Mouse (Mus musculus) spleen, postnatal 4 days (tissue): ENCODE measurements around the gene Dck.
"Not testable (repeated sequence)": the region's sequence is repeated elsewhere in the genome, so short reads cannot be mapped to it uniquely, and the experiment has no call there.

Experiments used
- DNase-seq, 2 experiments: peaks; one replicate each; pipeline ENCODE4 v3.0.0; 2022; ENCODE audit warnings: low spot score in 2 of 2

Dck gene

DNA sequence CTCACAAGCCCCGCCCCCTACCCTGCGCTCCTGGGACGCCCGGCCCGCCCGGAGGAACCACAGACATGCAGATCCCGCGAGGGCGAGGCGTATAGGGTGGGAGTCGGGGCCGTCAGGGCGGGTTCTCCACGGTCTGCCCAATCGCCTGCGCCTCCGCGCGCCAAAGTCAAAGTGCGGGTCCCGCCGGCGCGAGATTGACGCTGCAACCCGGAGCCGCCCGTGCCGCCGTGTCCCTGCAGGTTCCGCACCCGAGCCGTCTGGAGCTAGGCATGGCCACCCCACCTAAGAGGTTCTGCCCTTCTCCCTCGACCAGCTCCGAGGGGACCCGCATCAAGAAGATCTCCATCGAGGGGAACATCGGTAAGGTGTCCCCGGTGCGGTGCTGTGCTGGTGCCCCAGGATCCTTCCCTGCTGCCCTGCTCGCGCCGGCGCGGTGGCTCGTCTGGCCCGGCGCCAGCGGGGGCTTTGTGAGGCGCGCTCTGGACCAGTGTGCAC is at the start of gene Dck:
Gene Dck (plus strand): TSS at position 10 of the 495 bp plus-strand sequence.
- DNase-seq, result peak; percentile 100

DNA sequence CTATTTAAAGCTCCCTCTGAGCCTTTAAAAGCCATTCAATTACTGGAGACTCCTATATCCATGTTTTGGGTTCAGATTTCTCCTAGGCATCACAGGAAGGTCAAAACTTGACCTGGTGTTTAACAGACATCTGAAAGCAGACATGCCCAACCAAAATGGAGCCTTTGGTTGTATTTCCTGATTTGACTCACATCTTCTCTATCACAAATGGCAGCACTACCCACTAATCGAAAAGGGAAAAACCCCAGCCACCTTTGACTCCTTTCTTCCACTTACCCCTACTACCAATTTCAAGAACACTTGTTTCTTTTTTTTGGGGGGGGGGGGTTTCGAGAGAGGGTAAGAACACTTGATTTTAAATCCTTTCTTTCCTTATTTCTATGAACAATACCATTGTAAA is 47.8 kb upstream of the Dck start:
- no peak for DNase-seq

- peak; percentile 97 to 99 for DNase-seq
Observed at GRCm38 (mm10) chr5:88720116-88721002, 44.4 kb upstream of the Dck start, which contains the start of gene Mob1b. Gene Mob1b (plus strand): TSS chr5:88720855.

DNA sequence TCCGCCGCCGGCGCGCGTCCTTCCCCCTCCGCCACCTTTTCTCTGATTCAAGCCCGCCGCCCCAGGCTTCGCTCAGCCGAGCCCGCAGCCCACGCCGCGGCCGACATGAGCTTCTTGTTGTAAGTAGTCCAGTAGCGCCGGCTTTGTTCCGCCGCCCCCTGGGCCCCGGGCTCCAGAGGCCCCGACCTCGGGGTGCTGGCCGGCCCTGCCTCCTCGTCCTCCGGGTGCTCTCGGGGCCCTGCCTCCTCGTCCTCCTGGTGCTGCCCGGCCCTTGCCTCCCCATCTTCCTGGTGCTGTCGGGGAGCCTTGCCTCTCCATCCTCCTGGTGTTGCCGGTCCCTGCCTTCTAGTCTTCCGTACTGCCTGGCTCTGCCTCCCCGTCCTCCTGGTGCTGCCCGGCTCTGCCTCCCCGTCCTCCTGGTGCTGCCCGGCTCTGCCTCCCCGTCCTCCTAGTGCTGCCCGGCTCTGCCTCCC is 43.8 kb upstream of the Dck start:
- DNase-seq, result no peak

DNA sequence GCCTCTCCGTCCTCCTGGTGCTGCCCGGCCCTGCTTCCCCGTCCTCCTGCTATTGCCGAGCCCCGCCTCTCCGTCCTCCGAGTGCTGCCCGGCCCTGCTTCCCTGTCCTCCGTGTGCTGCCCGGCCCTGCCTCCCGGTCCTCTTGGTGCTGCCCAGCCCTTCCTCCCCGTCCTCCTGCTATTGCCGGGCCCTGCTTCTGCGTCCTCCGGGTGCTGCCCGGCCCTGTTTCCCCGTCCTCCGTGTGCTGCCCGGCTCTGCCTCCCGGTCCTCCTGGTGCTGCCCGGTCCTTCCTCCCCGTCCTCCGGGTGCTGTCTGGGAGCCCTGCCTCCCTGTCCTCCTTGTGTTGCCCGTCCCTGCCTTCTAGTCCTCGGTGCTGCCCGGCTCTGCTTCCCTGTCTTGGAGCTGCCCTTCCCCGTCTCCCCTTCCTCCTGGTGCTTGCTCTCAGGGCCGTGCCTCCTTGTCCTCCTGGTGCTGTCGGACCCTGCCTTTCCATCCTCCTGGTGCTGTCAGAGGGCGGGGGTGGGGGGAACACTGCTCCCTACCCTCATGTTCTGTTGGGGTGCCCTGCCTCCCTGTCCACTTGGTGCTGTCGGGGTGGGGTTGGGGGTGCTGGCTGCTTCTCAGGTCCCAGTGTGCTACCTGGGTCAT is 43.1 kb upstream of the Dck start:
- DNase-seq, result peak; percentile 48 to 76

DNA sequence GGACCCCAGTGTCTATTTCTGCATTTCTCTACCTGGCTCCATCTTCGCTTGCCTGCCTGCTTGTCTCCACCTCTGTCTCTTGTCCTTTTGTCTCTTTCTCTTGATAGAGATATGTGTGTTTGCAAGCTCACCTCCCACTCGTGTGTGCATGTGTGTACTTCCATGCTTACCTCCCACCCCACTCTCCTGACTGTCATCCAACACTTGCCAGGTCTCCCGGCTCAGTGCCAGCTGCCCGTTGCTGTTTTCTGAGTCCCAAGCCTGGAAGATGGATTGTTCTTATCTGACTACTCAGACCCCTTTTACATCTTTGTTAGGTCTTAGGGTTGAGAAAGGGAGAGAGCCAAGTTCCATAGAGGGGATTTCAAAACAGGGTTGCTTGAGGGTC is 42.6 kb upstream of the Dck start:
- peak in 1 of 2 experiments; percentile 62 for DNase-seq

DNA sequence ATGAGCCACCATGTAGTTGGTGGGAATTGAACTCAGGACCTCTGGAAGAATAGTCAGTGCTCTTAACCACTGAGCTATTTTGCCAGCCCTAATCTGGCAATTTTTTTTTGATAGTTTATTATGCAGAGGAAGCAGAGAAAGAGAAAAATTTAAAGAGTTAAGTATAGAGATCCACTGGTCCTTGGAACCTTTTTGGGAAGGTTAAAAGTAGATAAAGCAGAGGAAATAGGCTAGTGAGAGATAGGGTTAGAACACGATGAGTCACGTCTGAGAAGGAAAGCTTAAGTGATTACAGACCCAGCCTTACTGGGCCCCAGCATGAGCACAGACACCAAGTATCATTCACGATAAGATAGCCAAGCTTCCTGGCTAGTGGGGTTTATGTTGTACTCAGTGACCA is 40.8 kb upstream of the Dck start:
- DNase-seq, result no peak

- DNase-seq, result no peak
Observed at GRCm38 (mm10) chr5:88727593-88728144, 37.1 kb upstream of the Dck start.

DNA sequence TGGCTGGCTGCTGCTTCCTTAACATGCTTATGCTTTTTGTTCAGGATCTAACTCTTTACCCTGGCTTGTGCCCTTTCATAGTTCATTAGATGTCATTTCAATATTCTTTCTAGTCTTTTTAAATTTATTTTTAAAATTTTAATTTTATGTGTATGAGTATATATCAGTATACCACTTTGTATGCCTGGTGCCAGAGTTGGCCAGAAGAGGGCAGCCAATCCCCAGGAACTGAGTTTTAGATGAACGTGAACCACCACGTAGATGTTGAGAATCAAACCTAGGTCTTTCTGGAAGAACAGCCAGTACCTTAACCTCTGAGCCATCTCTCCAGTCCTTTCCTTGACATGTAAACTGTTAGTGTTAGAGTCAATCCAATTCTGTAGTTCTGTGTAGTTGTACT is 30.0 kb upstream of the Dck start:
- DNase-seq, result peak; percentile 50 to 79

DNA sequence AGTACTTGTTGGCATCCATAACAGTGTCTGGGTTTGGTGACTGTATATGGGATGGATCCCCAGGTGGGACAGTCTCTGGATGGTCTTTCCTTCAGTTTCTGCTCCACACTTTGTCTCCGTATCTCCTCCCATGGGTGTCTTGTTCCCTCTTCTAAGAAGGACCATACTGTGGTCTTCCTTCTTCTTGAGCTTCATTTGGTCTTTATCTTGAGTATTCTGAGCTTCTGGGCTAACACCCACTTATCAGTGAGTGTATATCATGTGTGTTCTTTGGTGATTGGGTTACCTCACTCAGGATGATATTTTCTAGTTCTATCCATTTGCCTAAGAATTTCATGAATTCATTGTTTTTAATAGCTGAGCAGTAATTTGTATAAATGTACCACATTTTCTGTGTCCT is 23.7 kb upstream of the Dck start:
- DNase-seq, result not testable (repeated sequence)

DNA sequence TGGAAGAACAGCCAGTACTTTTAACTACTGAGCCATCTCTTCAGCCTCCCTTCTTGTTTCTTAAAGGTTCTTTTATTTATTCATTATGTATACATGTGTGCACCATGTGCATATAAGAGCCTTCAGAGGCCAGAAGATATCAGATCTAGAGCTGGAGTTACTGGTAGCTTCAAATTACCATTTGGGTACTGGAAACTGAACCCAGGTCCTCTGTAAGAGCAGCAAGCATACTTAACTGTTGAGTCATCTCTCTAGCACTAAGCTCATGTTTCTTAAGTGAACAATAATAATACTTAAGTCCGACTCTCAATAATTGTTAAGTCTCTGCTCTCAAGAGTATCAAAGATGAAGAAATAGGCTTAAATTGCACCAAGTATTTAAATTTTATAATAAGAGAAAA is 17.0 kb upstream of the Dck start:
- no peak for DNase-seq

DNA sequence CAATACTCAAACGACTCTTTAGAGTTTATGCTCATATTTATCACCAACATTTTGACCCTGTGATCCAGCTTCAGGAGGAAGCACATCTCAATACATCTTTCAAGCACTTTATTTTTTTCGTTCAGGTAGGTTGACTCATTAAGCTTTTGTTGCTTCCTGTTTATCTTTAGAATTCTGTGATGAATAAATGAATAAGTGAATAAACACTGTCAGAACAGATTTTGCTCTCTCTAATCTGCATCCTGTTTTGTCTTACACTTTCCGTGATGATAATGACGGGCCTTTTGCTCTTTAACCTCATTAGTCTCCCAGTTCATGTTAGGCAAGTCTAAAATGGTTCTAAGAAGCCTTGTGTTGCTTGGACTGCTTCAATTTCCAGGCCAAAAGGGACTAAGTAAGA is 11.6 kb upstream of the Dck start:
- no peak for DNase-seq

DNA sequence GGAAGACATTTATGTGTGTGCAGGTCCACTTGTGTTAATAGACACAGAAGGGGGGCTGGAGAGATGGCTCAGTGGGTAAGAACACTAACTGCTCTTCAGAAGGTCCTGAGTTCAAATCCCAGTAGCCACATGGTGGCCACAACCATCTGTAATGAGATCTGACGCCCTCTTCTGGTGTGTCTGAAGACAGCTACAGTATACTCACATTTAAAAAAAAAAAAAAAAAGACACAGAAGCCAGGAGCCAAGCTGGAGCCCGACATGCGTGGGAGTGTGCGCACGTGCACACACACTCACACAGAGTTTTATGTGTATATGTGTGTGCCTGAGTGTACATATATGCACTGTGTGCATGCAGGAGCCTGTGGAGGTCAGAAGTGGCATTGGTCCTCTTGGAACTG is 2.2 kb upstream of the Dck start:
- no peak for DNase-seq

DNA sequence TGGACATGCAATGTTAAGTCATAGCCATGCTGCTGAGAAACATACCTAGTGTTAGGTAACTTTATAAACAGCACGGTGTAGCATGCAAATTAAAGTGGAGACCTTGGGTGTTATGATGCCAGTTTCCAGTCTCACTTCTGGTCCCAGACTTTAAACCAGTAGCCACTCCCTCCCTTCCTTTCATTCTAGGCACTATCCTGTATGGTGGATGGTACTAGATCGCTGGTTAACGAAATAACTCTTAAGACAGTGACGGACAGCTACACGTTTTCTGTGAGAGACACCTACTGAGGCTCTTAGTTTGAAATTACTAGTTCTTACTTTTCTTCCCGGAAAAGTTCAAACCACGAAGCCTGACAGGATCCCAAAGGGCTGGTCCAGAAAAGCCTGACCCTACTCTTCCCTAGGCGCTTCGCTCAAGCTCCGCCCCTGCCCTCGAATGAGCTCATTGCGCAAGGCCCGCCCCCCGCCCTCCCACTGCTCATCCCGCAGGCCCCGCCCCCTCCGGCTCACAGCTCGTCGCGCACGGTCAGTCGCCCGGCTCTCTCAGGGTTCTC is 288 bp upstream of the Dck start:
- DNase-seq, result no peak

GRCm38 (mm10) chr5:88765587-88765986 is 791 bp downstream of the Dck start:
- no peak for DNase-seq

DNA sequence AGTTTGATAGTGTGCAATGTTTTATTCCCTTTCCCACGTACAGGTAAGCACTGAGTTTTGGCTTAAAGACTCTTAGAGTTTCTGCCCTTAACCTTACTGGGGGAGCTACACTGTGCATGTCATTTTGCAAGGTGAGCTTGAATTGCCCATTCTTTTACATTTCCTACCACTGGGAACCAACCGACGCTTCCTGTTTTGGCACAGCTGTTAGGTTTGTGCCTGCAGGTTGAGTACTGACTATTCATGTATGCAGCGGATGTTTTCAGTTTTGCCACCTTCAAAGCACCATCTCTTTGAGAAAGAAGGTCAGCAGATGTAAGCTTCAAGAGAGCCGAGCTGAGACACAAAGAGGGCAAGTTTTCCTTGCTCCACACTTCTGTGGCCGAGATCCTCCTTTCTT is 1.3 kb downstream of the Dck start:
- peak in 1 of 2 experiments; percentile 23 for DNase-seq

- no peak for DNase-seq
Observed at GRCm38 (mm10) chr5:88766863-88767262, 2.1 kb downstream of the Dck start.

- no peak for DNase-seq
Observed at GRCm38 (mm10) chr5:88768201-88768600, 3.4 kb downstream of the Dck start.

- DNase-seq, result no peak
Observed at GRCm38 (mm10) chr5:88782072-88782765, 17.4 kb downstream of the Dck start.

GRCm38 (mm10) chr5:88785059-88785458 is 20.3 kb downstream of the Dck start:
- no peak for DNase-seq

DNA sequence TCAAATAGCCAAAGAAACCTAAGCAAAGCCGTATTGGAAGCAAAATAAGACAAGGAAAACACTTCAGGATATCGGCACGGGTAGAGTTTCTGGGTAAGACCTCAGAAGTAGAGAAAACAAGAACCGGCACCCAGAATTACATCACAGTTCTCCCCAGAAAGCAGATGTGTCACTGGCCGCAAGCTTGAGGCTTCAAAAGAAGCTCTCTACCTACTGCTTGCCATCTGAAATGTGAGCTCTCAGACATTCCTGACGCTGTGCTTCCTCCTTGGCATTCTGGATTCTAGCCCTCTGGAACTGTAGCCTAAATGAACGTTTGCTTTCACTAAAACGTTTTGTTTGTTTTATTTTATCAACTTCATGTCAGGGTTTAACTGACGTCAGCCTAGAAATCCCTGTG is 25.9 kb downstream of the Dck start:
- DNase-seq, result no peak
